Mouse (Mus musculus) kidney, adult 9 months (tissue): ENCODE results near the gene Lamtor1.
"Not testable (repeated sequence)": the region's sequence is repeated elsewhere in the genome, so short reads cannot be mapped to it uniquely, and the experiment has no call there.

Experiments used
- DNase-seq: peaks from one replicate; pipeline ENCODE4 v3.0.0; 2022

Gene Lamtor1

DNA sequence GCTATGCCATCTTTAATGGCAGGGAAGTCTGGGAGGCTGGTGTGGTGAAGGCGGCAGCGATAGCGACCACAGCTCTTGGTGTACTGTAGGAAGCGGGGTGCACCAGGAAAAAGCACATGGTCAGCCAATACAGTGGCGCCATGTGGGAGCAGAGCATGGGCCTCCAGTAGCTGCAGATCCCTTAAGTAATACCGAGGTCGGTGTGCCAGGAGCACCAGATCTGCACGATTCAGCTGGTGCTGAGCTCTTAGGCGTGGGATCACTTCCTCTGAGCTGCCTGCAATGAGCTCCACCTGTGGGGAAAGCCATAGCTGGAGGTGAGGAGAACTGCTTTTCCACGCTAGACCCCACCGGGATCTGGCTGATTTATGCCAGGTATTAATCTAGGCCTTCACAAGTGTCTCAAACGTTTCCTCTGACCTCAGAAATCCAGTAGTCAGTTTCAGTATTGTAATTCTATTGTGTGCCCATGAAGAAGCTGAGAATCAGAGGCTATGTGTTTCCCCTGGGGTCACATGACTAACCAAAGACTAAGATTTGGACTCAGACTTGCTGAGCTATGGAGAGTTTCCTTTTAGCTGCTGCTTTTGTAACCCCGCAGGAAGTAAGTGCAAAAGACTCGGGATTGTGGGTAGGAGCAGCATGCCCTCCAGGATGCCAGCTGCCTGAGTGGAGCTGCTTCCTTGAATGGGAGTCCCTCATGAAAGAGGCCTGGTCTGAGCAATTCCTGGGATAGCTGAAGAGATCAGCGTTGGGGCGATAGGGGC lies 5.2 kb upstream of the Lamtor1 start:
- DNase-seq, result no peak

DNA sequence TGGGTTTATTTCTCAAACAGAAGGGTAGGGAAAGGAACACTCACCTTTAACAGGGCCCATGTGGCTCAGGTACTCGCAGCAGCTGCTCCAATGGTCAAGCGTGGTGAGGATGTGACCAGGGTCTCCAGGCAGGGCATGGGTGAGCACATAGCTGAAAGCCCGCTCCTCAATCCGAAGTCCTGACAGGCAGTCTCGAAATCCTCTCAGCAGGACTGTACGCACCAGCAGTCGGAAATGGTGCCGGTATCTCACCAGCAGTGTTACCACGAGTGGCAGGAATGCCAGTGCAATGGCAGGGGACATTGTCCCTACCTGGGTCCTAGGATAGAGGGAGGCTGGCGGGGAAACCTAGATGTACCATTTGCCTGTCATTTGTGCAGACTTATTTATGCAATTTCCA lies 3.7 kb upstream of the Lamtor1 start:
- DNase-seq, result no peak

DNA sequence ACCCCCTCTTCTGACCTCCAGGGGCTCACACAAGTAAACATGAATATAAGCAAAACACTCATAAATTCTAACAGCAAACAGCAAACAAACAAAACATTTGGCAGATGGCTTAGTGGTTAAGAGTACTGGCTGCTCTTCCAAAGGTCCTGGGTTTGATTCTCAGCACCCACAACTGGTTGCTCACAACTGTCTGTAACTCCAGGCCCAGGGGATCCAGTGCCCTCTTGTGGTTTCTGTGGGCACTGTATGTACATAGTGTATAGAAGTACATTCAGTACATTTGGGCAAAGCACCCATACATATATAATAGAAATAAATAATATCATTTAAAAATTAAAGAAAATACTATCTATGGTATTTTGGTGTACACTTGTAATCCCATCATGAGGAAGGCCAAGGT lies 2.9 kb upstream of the Lamtor1 start:
- no peak for DNase-seq

DNA sequence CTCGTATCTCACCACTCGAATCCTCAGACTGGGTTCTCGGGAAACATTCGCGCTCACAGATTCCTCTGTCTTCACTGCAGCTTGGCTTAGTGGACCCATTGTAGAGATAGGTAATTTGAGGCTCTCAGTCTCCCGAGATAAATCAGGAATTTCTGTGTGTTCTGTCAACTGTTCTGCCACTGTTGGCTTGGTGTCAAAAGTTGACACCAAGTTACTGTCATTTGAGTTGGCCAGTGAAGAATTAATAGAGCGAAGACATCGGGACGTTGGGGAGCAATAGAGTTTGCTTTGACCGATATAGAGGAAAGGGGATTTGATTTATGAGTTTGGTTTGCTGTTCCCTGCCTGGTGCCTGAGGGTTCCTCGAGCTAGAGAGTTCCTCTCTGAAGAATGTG lies 580 bp downstream of the Lamtor1 start, which contains the start of gene Tomt:
Tomt (minus strand) TSS at position 73 of the 395 bp plus-strand sequence.
- DNase-seq, result no peak

DNA sequence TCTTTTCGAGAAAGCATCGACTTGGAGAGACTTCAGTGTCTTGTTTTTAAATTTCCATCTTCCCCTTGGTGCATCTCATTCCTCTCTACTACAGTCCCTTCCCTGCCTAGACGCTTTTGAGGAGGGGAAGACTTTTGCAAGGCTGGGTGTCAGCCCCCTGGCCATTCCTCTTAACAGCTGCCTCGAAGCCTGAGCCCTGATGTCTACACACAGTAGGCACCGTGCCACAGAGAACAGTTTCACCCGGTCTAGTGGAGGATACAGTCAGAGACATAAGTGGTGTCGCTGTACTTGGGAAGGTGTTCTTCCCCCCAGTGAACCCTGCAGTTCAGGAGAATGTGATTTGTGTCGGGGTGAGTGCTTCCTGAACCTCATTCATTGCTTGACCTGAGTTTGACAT lies 992 bp downstream of the Lamtor1 start:
- no peak for DNase-seq

DNA sequence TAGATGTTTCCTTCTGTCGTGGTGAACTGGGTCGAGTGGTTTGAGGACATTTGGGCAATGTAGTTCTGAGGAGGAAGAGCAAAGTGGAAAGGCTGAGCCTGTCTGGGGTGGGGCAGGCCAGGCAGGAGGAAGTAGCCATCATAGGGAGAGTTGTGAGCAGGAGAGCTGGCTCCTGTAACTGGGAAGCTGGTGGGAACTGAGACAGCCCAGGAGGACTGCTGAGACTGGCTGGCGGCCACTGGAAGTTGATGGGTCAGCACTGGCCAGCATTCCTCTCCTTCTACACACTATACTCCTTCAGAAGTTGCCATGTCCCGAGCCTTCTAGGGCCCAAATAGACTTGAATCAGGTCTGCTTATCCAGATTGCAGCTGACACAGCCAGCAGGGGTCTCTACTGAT lies 2.7 kb downstream of the Lamtor1 start:
- no peak for DNase-seq

DNA sequence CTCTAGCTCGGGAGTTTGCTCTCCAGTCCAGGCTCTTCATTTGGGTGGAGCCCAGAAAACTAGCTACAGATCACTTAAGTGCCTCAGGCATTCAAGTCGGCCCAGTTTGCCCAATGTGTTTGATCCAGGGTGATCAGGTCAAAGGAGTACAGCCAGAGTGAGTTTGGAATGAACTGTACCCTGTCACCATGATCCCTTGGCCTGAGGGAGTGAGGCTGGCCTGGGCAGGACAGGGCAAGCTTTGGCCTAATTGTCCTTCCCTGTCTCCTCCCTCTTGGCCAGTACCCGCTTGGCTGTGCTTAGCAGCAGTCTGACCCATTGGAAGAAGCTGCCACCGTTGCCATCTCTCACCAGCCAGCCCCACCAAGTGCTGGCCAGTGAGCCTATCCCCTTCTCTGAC lies 4.4 kb downstream of the Lamtor1 start:
- peak; percentile 56 for DNase-seq

DNA sequence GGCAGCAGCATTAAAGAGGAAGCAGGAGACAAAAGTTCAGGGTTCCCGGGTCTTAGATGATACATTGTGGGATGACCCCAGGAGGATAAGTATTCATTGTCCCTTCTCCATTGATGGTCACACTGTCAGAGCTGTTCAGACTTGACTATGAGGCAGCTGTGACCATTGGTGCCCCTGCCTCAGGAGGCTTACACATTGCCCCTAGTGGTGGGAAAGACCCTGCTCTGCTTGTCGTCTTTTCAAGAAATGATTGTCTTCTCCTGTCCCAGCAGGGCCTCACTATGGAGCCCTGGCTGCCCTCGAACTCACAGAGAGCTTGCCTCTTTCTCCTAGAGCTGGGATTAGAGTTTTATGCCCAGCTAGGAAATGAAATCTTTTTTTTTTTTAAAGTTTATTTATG lies 6.3 kb downstream of the Lamtor1 start:
- DNase-seq, result no peak

DNA sequence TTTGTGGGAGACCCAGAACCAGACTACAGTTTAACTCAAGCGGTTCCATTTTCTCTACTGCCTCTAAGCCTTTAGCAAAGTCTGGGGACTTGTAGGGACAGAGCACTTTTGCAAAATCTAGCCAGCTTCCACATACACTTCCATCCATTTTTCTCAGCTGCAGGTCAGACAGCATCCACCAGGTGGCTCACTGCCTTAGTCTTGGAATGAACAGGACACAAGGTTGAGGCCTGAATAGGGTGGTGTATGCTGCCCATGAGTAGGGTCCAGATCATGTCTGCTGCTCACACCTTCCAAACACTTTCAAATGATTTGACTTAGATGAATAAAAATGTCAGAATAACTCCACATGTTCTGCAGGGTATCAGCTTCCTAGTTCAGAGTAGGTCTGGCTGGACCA lies 12.4 kb downstream of the Lamtor1 start:
- DNase-seq, result peak; percentile 72

DNA sequence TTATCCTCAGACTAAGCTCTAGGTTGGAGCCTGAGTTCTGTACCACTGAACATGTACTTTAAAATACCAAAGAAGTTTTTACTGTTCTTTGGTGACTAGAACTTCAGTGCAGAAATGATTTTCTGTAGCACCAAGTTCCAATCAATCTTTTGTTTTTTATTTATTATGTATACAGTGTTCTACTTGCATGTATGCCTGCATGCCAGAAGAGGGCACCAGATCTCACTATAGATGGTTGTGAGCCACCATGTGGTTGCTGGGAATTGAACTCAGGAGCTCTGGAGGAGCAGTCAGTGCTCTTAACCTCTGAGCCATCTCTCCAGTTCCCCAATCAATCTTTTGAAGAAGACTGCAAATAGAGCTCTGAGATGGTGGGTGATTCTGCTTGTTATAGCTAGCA lies 20.2 kb downstream of the Lamtor1 start:
- not testable (repeated sequence) for DNase-seq

DNA sequence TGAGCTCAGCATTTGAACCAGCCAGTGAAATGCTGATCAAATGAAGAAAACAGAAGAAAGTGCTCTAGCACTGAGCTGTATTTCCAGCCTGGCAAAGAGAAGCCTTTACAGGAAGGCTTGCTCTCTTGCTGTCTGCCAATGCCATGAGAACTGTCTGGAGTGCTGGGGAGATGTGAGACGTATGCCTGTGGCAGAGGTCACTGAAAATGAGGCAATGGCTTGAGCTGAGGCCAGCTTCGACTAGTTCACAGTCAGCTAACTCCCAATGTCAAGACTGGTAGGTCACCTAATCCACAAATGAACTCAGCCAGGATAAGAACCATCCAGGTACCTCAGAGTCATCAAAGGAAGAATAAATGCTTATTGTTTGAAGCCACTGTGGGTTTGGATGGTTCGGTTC lies 22.4 kb downstream of the Lamtor1 start:
- no peak for DNase-seq

DNA sequence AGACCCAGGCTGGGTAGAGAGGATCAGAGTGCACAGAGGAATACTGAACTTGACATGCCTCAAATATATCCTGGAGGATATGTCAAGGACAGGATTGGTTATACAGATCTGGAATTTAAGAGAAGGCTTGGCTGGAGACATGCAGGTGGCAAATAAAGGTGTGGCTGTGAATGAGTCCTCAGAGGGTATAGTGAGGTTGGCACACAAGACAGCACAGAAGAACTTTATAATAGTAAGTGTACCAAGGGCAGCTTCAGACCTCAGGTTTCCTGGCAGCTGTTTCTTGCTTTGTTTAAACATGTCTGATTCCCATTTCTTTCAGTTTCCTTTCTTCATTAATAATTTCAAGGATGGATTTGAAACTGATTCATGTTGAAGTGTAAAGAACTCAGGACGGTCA lies 26.8 kb downstream of the Lamtor1 start:
- DNase-seq, result no peak

DNA sequence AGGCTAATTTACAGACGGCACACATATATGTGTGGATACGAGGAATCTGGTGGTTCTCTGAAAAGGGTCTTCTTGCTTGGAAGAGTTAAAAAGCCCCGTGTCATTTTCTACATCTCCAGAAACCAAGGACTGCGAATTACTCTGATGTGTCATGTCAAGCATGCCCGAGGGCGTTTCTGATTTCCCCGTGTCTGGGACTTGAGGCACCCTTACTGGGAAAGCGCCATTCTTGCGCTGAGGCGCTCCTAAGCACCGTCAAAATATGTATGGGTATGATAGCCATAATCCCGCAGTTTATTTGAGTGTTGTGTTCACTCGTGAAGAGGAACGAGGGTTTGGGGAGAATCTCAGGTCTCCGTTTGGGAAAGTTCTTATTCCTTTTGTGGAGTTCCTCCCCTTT lies 27.6 kb downstream of the Lamtor1 start:
- DNase-seq, result peak; percentile 46

DNA sequence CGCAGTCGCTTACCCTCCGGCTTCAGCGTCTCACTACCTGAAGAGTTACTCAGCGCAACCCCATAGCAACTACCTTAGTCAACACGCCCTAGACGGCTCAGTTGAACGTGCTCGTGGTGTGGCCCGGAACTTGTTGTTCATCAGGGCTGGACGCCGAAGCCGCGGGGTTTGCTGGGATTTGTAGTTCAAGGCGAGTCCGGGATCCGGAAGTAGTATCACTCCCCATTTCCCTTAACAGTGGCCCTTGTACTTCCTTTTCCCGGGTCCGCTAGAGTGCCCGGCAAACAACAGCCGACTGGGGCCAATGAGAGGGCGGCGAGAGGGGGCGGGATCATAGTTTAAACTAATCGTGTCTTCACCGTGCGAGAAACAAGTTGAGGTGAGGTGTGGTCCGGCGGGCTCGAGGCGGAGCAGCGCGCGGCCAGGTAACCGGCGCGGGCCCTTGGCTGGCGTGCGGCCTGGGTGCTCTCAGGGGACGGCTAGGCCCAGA lies 28.1 kb downstream of the Lamtor1 start, which contains the start of the genes Lrrc51 and Numa1:
Lrrc51 (minus strand) TSS at position 145 of the 490 bp plus-strand sequence.
Numa1 (plus strand) TSS at position 361 of the 490 bp plus-strand sequence.
- peak; percentile 99 for DNase-seq

DNA sequence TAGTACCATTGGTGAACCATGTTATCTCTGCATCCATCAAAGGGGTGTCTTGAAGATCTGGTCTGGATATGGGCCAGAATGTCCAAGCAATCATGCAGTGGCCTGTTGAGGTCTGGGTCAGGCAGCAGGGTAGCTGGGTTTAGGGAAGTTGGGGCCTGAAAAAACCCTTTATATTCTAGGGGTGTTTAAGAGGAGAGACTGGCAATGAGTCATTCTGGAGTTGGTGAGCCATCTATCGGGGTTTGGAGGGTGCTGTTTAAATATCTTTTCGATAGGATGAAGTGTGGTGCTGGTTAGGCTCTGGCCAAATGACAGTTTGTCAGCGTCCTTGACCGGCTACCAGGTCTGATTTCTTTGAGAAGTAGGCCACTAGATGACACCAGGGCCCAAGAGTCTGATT lies 30.3 kb downstream of the Lamtor1 start:
- no peak for DNase-seq

DNA sequence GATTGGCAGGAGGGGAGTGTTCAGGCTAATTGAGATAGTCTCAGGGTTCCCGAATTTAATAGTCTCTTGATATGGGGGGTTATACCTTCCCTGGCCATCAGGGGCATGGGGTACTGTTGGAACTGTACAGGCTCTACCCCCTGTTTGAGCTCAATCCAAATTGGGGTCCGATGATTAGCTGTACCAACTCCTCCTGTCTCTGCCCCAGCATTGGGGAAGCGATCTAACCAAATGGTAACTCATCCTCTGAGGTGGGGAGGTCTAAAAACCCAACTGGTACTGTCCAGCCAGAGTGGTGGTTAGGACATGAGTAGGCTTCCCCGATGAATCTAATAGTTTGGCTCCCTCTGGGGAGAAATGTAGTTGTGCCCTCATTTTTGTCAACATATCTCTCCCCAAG lies 31.3 kb downstream of the Lamtor1 start:
- DNase-seq, result no peak

DNA sequence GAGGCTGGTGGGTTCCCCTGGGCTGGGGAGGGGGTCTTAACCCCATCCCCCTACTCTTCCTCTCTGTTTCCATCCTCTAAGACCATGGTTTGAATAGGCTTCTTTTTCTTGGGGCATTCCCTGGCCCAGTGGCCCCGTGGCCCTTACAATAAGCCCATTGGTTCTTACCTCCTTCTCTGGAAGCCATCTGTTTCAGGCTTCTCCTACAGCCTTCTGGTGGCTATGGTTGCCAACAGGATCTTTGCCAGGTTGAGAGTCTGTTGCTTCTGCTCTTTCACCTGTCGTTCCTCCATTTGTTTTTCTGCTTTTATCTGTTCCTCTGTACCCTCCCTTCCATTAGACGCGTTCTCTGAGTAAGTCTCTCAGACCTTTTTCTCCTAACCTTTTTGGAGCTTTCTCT lies 31.9 kb downstream of the Lamtor1 start:
- no peak for DNase-seq

DNA sequence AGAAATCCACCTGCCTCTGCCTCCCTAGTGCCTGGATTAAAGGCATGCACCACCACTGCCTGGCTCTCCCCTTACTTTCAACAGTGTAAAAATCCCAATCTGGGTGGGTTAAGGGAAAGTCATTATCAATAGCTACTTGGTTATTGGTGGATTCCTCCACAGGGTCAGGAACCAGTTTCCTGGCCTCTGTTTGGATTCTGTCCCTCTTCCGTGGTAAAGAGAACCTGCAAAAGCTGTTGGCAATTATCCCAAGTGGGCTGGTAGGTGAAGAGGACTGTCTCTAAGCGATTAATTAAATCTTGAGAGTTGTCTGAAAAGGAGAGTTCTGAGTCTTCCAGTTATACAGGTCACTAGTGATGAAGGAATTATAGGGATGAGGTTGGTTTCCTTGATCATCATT lies 32.6 kb downstream of the Lamtor1 start:
- peak; percentile 25 for DNase-seq

DNA sequence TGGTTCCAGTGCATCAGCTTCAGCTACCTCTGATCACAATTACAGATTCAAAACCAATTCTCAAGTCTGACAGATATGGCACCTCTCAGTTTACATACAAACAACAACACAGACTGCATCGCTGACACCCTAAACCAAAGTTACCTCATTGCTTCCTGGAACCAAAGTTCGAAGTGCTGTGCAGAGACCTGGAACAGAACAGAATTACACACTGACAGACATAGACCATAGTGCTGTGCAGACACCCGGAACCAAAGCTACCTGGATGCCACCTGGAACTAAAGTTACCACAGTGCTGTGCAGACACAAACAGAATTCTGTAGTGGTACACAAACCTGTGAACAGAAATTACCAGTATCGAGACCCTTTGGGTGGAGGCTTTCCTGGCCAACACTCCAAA lies 34.1 kb downstream of the Lamtor1 start:
- peak; percentile 83 for DNase-seq

DNA sequence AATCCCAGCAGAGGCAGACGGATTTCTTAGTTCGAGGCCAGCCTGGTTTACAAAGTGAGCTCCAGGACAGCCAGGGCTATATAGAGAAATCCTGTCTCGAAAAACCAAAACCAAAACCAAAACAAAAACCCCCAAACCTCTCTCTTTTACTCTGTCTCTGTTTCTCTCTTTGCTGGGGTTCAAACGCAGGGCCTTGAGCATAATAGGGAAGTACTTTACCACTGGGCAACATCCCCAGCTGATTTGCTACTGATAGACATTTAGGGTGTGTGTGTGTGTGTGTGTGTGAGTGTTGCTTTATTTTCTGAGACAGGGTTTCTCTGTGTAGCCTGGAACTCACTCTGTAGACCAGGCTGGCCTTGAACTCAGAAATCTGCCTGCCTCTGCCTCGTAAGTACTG lies 43.3 kb downstream of the Lamtor1 start:
- not testable (repeated sequence) for DNase-seq

DNA sequence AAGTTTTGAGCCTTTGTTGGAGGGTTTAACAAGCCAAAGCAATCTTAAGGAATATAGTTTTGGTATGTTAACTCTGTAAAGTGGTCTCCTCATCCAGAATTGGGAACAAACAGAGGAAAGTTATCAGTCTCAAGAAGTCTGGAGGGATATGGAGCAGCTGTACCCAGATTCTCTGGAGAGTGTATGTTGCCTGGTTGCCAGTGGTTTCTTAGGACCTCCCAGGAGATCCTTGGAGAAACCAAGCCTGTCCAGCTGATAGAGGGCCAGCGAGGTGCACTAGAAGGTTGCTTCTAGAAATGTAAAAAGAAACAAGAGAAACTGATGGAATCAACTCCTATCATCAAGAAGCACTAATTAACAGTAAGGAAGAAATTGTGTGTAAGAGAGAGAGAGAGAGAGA lies 45.9 kb downstream of the Lamtor1 start:
- no peak for DNase-seq

DNA sequence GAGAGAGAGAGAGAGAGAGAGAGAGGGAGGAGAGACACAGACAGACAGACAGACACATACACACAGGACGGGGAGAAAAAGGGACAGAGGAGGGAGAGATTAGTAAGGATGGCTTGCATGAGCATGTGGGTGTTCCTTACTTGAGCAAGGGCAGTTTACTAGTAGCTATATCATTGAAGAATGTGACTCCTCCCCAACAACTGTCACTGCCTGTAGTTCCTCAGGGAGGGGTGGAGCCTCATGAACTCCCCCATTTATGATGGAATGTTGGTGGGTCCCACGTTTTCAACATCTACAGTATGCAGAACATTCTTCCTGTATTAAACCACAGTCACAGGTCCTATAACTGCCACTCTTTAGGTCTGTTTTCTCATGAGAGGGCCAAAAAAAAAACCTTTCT lies 46.4 kb downstream of the Lamtor1 start:
- no peak for DNase-seq

DNA sequence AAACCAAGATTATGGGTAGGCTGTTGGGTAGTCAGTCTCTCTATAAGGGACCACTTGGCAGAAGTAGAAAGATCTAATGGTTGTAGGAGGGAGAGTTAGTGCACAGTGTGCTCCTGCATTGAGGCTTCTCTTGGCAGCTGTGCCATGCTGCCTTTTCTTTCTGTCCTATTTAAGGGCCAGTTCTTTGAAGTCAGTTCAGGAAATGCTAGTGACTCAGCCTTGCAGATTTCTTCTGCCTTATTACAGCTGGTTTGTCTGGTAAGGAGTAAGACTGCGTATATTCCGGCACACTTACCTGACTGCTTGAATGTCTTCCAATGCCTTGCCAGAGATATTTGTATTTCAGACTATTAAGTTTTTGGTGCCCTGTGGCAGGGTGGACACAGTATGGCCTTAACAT lies 48.5 kb downstream of the Lamtor1 start:
- DNase-seq, result no peak

DNA sequence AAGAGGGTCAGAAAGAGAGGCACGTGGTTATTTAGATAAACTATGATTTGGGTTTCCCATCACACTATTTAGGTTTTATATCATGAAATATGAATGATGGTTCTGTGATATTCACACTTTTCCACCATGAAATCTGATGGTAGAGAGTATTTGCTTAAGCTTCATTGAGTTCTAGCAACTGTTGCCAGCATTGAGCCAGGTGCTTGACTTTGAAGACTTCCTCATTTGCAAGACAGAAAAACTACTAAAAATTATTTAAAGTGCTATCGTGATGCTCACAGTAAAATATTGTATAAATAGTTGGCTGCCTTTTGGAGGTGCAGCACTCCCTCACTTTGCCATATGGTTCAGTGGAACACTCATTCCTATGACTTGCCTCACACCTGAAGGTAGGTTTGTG lies 49.6 kb downstream of the Lamtor1 start:
- no peak for DNase-seq

DNA sequence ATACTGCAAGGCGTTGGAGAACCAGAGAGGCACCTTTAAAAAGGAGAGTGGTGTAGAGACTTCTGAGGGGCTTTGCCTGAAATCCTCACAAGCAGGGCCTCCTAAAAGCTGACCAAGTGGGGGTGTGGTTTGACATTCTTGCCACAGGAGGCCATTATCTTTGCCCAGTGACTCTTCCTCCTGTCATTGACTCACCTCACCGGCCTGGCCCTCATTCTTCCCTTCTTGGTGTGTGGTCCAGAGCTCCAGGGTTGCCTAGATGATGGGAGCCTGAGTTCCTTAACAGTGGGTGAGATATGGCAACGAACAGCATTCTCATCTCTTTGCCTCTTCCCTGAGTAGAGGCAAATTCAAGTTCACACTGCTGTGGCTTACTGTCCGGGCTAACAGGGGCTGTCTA lies 50.2 kb downstream of the Lamtor1 start:
- DNase-seq, result no peak
